Mouse (Mus musculus) heart, postnatal 0 days (tissue): Measurements from ENCODE around the gene Aup1.

Experiments
- CTCF ChIP-seq: IDR thresholded peaks from 2 replicates; pipeline ENCODE4 v1.5.1; 2016; ENCODE audit warnings: antibody characterized with exemption, control low read depth, low read depth
- EP300 ChIP-seq: IDR thresholded peaks from 2 replicates; pipeline ENCODE4 v1.6.1; 2016; ENCODE audit warnings: antibody characterized with exemption, low read depth

GRCm38 (mm10) chr6:83011255-83011654 is 43.1 kb upstream of the Aup1 start:
- TF ChIP-seq EP300 (no peak), CTCF (no peak)
